Mouse (Mus musculus): ENCODE measurements around the gene Gga2.

The Gga2 gene

DNA sequence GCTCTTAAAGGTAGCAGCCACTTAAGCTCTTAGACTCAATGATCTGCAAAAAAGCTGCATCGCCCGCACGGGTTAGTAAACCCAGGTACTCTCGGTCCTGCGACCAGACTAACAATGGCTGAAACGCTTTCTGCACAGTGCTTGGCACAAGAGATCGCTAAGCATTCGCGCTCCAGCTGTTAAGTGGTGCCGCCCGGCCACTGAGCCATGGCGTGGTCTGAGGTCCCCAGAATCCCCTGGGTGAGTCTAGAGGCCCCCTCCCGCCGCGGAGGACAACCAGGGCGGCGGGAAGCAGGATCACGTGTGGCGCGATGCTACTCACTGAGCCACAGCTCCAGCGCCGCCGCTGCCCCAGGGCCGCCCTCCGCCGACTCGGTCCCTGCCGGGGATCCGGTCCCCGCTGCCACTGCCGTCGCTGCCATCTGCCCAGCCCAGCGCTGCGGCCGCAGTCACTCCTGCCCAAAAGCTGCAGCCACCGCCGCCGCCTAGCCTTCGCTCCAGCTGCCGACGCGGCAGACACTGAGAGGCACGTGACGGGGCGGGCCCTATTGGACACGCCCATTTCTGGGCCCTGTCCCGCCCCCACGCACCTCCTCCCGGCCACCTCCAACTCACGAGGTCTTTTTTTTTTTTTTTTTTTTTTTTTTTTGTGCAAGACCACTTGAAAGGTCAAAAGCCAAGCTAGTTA lies at the start of gene Gga2:
TSS of gene Gga2 (minus strand) at position 556 of the 688 bp plus-strand sequence.
- no peak for TF ChIP-seq GATA4 (IDR thresholded peaks at IDR 0.05; ENCODE audit: insufficient replicate concordance, low read length)

- TF ChIP-seq GATA4 (IDR thresholded peaks at IDR 0.05; ENCODE audit: insufficient replicate concordance, low read length): no peak
Observed at GRCm38 (mm10) chr7:122067517-122068381, 46.7 kb upstream of the Gga2 start.

- peak; percentile 37; the same call in 1 of the 2 replicates for TF ChIP-seq GATA4 (IDR thresholded peaks at IDR 0.05; ENCODE audit: insufficient replicate concordance, low read length)
Observed at GRCm38 (mm10) chr7:122066945-122067516, 46.0 kb upstream of the Gga2 start, which contains the start of the genes Ubfd1 and Ears2. Gene Ubfd1, plus strand, starts transcription at chr7:122067175. Gene Ears2, minus strand, starts transcription at chr7:122067263.

- no peak for TF ChIP-seq GATA4 (IDR thresholded peaks at IDR 0.05; ENCODE audit: insufficient replicate concordance, low read length)
Observed at GRCm38 (mm10) chr7:122066102-122066944, 45.3 kb upstream of the Gga2 start.

- TF ChIP-seq GATA4 (IDR thresholded peaks at IDR 0.05; ENCODE audit: insufficient replicate concordance, low read length): no peak
Observed at GRCm38 (mm10) chr7:122065656-122066055, 44.6 kb upstream of the Gga2 start.

DNA sequence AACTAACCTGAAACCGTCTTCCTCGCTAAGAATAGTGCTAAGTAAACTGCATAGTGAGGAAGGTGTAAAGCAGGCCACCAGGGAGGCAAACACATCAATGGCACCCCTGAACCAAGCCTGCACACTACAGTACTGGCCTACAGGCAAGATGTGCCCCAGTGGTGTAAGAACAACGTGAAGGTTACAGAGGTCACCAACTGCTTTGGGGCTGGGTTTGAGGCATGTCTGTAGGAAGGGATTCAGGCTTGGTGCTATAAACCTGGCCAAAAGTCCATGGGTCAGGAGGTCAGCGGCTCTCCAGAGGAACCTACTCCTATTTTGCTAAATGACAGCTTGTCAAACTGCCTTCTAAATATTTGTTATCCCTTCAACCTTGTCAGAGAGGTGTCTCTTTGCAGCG lies 35.6 kb upstream of the Gga2 start:
- TF ChIP-seq GATA4 (IDR thresholded peaks at IDR 0.05; ENCODE audit: insufficient replicate concordance, low read length): no peak

DNA sequence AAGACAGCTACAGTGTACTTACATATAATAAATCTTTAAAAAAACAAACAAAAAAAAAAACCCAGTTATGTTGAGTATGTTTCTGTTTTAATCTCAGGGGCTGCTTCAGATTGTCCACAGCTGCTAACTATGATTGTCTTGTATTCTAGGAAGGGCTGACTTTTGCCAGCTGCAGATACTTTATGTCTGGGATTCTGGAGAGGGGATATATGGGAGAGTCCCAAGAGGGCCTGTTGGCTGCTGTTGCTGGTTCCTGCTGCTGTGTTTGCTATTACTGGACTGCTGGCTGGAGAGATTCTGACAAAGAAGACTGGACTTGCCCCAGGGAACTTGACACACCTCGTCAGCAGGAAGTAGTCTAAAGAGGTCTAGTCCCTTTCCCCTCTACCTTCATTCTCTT lies 29.8 kb upstream of the Gga2 start:
- no peak for TF ChIP-seq GATA4 (IDR thresholded peaks at IDR 0.05; ENCODE audit: insufficient replicate concordance, low read length)

GRCm38 (mm10) chr7:122048191-122048590 lies 27.2 kb upstream of the Gga2 start:
- TF ChIP-seq GATA4 (IDR thresholded peaks at IDR 0.05; ENCODE audit: insufficient replicate concordance, low read length): no peak

DNA sequence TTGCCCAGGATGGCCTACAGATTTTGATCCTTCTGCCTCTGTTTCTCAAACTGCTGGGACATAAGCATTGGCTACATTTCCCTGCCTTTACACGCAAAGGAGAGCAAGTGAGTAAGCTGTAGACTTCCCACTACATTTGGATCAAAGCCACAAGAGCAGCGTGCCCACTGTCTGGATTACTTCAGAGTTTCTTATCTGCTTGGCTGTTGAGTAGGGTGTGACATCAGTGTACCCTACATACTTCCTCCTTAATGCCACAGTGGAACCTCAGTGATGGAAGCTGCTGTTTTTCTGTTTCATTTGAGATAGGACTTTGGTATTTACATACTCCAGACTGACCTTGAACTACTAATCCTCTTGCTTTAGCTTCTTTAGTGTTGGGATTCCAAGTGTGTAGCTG lies 25.8 kb upstream of the Gga2 start:
- no peak for TF ChIP-seq GATA4 (IDR thresholded peaks at IDR 0.05; ENCODE audit: insufficient replicate concordance, low read length)

GRCm38 (mm10) chr7:122045711-122046110 lies 24.7 kb upstream of the Gga2 start:
- TF ChIP-seq GATA4 (IDR thresholded peaks at IDR 0.05; ENCODE audit: insufficient replicate concordance, low read length): no peak

- no peak for TF ChIP-seq GATA4 (IDR thresholded peaks at IDR 0.05; ENCODE audit: insufficient replicate concordance, low read length)
Observed at GRCm38 (mm10) chr7:122045181-122045634, 24.2 kb upstream of the Gga2 start.

GRCm38 (mm10) chr7:122044106-122044505 lies 23.1 kb upstream of the Gga2 start:
- TF ChIP-seq GATA4 (IDR thresholded peaks at IDR 0.05; ENCODE audit: insufficient replicate concordance, low read length): no peak

GRCm38 (mm10) chr7:122034348-122034747 lies 13.3 kb upstream of the Gga2 start:
- TF ChIP-seq GATA4 (IDR thresholded peaks at IDR 0.05; ENCODE audit: insufficient replicate concordance, low read length): no peak

DNA sequence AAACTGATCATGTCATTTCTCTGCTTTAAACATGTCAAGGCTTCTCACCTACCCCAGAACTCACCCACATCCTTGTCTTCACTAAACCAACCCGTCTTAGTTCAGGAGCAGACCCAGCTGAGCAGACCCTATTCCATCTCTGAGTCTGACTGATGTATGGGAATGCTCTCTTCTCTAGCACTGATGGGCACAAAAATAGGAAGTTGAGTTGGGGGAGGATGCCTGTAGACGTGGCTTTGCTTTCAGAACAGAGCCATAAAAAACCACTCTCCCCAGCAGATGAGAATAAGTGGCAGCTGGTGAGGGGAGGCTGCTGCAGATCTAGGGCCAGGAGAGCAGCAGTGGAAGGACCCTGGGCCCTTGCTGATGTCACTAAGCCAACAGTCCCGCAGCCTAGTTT lies 12.3 kb upstream of the Gga2 start:
- TF ChIP-seq GATA4 (IDR thresholded peaks at IDR 0.05; ENCODE audit: insufficient replicate concordance, low read length): no peak

DNA sequence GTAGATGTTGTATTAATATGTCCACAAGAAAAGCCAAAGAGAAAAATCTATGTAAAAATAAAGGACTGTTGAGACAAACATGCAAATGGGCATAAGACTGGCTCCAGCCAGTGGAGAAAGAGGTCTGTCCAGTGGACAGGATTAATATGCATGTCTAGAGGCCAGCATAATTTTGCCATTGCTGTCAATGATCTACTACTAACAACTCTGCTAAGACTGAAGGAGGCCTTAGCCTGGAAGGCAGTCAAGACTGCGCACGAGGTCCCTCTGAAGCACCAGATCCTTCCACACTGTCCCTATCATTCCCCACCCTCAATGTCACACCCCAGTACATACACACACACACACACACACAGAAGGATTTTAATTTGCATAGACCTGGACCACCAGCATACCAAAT lies 1.1 kb upstream of the Gga2 start:
- no peak for TF ChIP-seq GATA4 (IDR thresholded peaks at IDR 0.05; ENCODE audit: insufficient replicate concordance, low read length)

All from liver, adult (tissue).